Mouse (Mus musculus): ENCODE measurements around the gene Pde4c.

The Pde4c gene

GRCm38 (mm10) chr8:70697366-70698250 lies 25.9 kb upstream of the Pde4c start:
- DNase-seq (ENCODE audit: inconsistent ontology term), result no peak

DNA sequence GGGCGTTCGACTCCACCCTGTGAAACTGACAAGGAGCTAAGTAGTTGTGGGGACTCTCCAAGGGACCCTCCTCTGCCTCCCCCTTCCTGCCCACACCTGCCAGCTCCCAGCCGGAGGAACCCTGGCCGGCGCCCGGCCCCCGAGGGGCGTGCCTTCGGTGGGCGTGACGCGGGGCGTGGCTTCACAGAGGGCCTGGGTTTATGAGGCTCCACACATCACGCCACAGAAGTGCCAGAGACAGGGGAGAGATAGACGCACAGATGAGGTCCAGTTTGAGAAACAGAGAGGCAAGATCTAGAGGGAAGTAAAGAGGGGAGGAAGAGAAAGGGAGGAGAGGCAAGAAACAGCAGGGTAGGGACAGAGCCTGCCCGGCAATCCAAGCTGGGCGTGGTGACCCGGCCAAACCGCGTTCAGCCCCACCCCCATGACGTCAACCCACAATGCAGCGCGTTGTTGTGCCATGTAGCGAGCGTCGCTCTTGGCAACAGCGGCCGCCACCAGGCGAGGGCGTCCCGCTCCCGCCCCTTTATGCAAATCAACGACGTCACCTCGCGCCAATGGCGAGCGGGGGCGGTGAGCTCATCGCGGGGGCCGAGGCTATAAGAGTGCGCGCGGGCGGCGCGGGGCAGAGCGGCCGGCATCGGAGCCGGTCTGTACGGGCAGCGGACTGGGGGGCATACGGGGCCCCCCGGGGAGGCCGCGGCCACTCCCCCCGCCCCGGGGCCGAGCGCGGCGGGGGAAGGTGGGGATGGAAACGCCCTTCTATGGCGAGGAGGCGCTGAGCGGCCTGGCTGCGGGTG lies 25.0 kb upstream of the Pde4c start, which contains the start of gene Jund:
Gene Jund (plus strand): TSS at position 640 of the 800 bp plus-strand sequence.
- DNase-seq (ENCODE audit: inconsistent ontology term), result peak; percentile 99

GRCm38 (mm10) chr8:70699116-70699833 lies 24.2 kb upstream of the Pde4c start:
- no peak for DNase-seq (ENCODE audit: inconsistent ontology term)

DNA sequence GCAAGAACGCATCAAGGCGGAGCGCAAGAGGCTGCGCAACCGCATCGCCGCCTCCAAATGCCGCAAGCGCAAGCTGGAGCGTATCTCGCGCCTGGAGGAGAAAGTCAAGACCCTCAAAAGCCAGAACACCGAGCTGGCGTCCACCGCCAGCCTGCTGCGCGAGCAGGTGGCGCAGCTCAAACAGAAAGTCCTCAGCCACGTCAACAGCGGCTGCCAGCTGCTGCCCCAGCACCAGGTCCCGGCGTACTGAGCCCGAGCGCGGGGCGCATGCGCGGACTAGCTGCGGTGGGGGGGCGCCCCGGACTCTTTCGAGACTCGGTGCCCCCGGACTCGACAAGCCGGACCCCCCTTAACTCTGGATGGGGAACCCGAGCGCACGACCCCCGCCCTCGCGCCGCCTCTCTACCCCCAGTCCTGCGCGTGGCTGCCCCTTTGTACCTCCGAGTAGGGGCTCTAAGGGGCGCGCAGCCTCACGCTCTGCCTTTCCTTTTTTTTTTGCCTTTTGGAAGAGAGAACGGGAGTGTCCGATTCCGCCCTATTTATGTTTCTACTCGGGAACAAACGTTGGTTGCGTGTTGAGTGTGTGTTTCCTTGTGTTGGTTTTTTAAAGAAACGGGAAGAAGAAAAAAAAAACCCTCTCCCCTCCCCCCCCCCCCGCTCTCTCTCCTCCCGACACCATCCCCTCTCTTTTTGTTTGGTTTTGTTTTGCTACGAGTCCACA lies 23.5 kb upstream of the Pde4c start:
- DNase-seq (ENCODE audit: inconsistent ontology term), result peak; percentile 73

DNA sequence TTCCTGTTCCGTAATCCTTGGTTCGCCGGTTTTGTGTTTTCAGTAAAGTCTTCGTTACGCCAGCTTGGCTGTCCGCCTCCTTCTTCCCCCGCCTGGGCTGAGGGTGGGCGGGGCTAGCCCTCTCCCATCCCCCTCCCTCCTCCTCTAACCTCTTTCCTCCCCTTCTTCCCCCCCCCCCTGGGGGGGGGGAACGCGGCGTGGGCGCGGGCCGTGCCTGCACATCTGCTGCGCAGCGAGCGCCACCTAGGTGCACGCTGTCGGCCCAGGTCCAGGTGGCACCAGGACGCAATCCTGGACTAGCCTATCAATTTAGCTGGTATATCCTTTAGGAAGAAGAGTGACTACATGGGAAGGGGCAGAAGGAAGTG lies 23.0 kb upstream of the Pde4c start:
- peak; percentile 93 for DNase-seq (ENCODE audit: inconsistent ontology term)

DNA sequence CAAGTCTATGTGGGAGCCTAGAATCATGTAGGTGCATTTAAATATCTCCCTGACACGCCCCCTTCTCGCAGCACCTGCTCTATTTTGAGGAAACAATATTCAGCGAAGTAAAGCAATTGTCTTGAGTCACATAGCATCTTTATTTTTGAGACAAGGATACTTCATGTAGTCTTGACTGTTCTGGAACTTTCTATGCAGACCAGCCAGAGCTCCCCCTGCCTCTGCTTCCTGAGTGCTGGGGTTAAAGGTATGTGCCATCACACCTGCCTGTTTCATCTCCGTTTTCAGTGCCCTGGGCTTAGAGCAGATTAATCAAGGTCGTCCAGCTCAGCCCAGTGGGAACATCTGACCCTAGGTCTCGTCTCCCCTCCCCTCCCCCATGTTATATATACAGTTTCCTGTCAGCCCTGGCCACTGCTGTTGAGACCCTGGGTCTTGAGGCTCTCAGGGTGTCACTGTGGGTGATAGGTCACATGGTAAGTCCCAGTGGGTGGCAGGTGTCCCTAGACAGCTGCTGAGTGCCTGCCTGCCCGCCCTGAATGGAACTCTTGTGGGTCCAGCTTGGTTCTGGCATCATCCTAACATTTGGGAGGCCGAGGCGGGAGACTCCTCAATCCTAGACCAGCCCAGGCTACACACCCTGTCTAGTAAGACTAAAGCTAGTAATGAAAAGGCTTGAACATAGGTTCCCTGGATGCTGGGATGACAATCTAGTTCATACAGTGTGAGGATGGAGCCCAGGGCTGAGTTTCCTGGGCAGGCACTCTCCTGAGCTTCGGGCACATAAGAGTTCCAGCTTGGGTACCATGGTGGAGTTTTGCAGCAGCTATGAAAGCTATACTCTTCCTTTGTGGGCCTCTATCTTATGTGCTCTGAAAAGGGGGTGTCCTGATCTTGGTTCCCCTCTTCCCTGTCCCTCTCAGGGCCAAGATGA lies 22.2 kb upstream of the Pde4c start:
- no peak for DNase-seq (ENCODE audit: inconsistent ontology term)

- DNase-seq (ENCODE audit: inconsistent ontology term), result no peak
Measured at GRCm38 (mm10) chr8:70701982-70702841, 21.3 kb upstream of the Pde4c start.

- peak; percentile 83 for DNase-seq (ENCODE audit: inconsistent ontology term)
Measured at GRCm38 (mm10) chr8:70702842-70703182, 20.7 kb upstream of the Pde4c start.

- DNase-seq (ENCODE audit: inconsistent ontology term), result no peak
Measured at GRCm38 (mm10) chr8:70703287-70703686, 20.2 kb upstream of the Pde4c start, which contains the start of gene Iqcn. Gene Iqcn (plus strand): TSS chr8:70703457.

- no peak for DNase-seq (ENCODE audit: inconsistent ontology term)
Measured at GRCm38 (mm10) chr8:70708281-70708680, 15.2 kb upstream of the Pde4c start.

DNA sequence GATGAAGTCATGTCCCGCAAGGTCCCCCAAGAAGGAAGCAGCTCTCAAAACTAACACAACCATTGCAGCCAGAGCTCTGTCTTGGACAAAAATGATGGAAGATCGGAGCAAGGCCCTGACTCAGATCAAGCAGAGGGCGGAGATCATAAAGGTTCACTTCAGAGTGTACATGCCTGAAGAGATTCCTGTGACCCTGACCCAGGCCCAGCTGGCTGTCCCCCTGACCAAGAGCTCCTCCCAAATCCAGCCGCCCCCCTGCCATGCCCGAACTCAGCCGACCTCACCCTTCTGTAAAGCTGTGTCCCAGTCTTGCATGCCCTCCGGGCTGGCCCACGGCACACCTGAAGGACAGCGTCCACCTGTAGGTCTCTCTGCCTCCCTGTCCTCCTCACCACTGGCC lies 13.7 kb upstream of the Pde4c start:
- DNase-seq (ENCODE audit: inconsistent ontology term), result no peak

DNA sequence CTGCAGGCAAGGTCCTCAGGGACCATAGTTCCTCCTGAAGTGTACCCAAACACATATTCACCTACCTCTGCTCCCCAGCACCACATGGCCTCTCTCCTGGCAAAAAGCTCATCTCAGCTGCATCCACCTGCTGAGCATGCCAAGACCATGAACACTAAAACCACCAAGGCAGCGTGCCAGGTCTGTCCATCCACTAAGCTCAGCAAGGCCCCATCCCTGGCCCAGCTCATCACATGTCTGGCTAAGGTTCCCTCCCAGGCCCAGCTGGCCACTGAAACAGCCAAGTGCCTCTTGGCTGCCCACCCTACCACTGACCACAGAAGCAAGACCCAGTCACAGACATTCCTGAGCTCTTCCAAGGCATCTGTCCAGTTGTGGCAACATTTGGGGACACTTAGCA lies 13.2 kb upstream of the Pde4c start:
- DNase-seq (ENCODE audit: inconsistent ontology term), result peak; percentile 74

DNA sequence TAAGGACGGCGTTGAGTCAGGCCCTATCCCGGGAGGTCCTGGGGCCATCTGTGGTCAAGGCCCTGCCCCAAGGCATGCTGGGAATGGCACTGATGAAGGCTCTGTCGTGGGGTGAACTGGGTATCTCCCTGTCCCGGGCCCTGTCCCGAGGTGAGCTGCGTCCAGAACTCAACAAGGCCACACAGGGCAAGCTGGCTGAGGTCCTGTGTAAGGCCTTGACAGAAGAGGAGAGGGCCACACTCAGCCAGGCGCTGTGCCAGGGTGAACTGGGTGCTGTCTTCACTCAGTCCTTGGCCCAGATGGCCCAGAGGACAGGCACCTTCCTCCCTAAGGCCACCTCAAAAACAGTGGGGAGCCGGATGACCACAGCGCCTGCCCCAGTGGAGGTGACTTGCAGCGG lies 12.5 kb upstream of the Pde4c start:
- no peak for DNase-seq (ENCODE audit: inconsistent ontology term)

- no peak for DNase-seq (ENCODE audit: inconsistent ontology term)
Measured at GRCm38 (mm10) chr8:70713991-70714390, 9.5 kb upstream of the Pde4c start.

DNA sequence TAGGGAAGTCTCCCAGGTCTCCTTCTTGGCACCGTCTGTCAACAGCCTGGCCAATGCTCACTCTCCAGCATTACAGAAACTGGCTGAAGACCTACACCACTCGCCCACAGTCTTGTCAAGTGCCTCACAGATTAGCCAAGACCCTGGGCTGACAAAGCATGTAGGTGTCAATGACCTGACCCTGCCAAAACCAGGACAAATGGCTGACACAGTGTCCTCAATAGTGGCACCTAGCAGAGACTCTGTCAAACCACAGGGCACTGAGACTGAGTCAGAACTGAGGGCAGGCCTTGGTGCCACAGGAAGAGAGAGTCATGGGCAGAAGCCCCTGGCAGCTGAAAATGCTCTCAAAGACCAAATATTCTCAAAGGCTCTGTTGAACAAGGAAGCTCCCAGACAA lies 8.4 kb upstream of the Pde4c start:
- no peak for DNase-seq (ENCODE audit: inconsistent ontology term)

- no peak for DNase-seq (ENCODE audit: inconsistent ontology term)
Measured at GRCm38 (mm10) chr8:70716521-70717400, 6.8 kb upstream of the Pde4c start.

- no peak for DNase-seq (ENCODE audit: inconsistent ontology term)
Measured at GRCm38 (mm10) chr8:70718297-70718696, 5.2 kb upstream of the Pde4c start, which contains the start of gene Gm3336. Gene Gm3336 (plus strand): TSS chr8:70718543.

DNA sequence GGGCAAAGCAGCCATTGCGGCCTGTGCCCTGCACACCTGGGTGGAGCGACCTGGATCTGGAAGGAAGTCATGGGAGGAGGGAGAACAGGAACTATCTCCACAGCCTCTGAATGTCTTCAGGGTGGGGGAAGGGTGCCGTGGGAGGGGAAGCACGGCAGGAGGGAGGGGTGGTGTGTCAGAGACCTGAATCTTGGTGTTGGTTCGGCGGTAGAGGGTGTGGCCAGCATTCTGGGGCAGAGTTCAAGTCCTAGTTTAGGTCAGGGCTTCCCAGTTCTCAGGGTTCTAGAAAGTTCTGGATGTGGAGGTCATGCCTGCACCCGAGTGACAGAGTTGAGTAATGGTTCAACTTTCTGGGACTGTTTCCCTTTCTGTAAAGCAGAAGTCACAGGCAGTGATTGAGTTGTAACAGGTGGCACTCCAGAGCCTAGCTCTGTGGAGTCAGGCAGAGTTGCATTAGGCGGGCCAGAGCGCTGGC lies 3.7 kb upstream of the Pde4c start:
- DNase-seq (ENCODE audit: inconsistent ontology term), result no peak

All from Muller cell, postnatal 12 days (primary cell).